Mouse (Mus musculus) CH12.LX (cell line): ENCODE measurements around the gene Ccdc62. TPM values are rescaled to one million over a fixed set of nuclear protein-coding genes. Genes with fewer than 3 reads are reported as not detected.

Experiments
- DNase-seq: peaks from one replicate; pipeline ENCODE4 v3.0.0-alpha.2; 2013; ENCODE audit errors: extremely low read depth
- H3K27ac ChIP-seq: 2 replicates; pipeline ENCODE4 v1.5.1; 2012; ENCODE audit warnings: low read depth, mild to moderate bottlenecking, control low read depth, moderate library complexity; ENCODE audit not compliant: insufficient read depth
- H3K27me3 ChIP-seq: replicated peaks from 2 replicates; pipeline ENCODE3; 2012; ENCODE audit warnings: inconsistent platforms
- H3K36me3 ChIP-seq, 2 experiments: replicated peaks in 1 of 2; 2 replicates each; pipeline versions ENCODE3 to v1.6.1; 2012; ENCODE audit warnings: inconsistent platforms in 1 of 2, low read length in 1 of 2, mild to moderate bottlenecking in 1 of 2, mixed read lengths in 1 of 2, moderate library complexity in 1 of 2; ENCODE audit not compliant: control insufficient read depth in 1 of 2, insufficient read depth in 1 of 2
- H3K4me1 ChIP-seq, 2 experiments: 2 replicates each; pipeline ENCODE4 v1.6.1; 2012; ENCODE audit warnings: inconsistent platforms in 1 of 2, moderate library complexity in 1 of 2; ENCODE audit not compliant: insufficient read depth in 2 of 2, control insufficient read depth in 1 of 2
- H3K4me2 ChIP-seq: 2 replicates; pipeline ENCODE4 v1.6.1; 2012; ENCODE audit warnings: low read depth, mild to moderate bottlenecking, control low read depth; ENCODE audit not compliant: poor library complexity, insufficient read depth, severe bottlenecking
- H3K4me3 ChIP-seq, 3 experiments: fragments of 150-350 bp in 1 of 3; sonication (generic) in 1 of 3; replicated peaks in 1 of 3; 2 replicates each; pipeline versions ENCODE3 to v1.5.1; 2011 to 2012; ENCODE audit warnings: low read depth in 2 of 3, low read length in 2 of 3, mild to moderate bottlenecking in 2 of 3, moderate library complexity in 2 of 3, control low read depth in 1 of 3, improper control_type of control experiment in 1 of 3, inconsistent platforms in 1 of 3, mixed read lengths in 1 of 3; ENCODE audit not compliant: poor library complexity in 1 of 3
- H3K79me2 ChIP-seq: replicated peaks from 2 replicates; pipeline ENCODE4 v1.6.1; 2012; ENCODE audit warnings: mild to moderate bottlenecking, moderate library complexity; ENCODE audit not compliant: control insufficient read depth, poor library complexity, insufficient read depth, severe bottlenecking; ENCODE audit errors: extremely low read depth
- H3K9ac ChIP-seq: 2 replicates; pipeline ENCODE4 v1.6.1; 2012; ENCODE audit warnings: low read depth, mild to moderate bottlenecking, control low read depth, moderate library complexity; ENCODE audit not compliant: insufficient read depth
- H3K9me3 ChIP-seq: replicated peaks from 2 replicates; pipeline ENCODE3; 2012; ENCODE audit warnings: low read length, inconsistent platforms, mixed read lengths
- CHD1 ChIP-seq: IDR thresholded peaks from 2 replicates; pipeline ENCODE4 v1.6.1; 2012; ENCODE audit warnings: low read depth, low read length, improper control_type of control experiment, inconsistent platforms
- CTCF ChIP-seq, 2 experiments: IDR thresholded peaks in 1 of 2; conservative IDR thresholded peaks in 1 of 2; 2 replicates each; pipeline ENCODE4 v1.5.1; 2011 to 2012; ENCODE audit warnings: low read depth in 2 of 2, low read length in 2 of 2, improper control_type of control experiment in 1 of 2, inconsistent platforms in 1 of 2, mild to moderate bottlenecking in 1 of 2, moderate library complexity in 1 of 2
- HCFC1 ChIP-seq: IDR thresholded peaks from 2 replicates; pipeline ENCODE4 v1.6.1; 2012; ENCODE audit warnings: low read depth, mild to moderate bottlenecking, inconsistent platforms, low read length, improper control_type of control experiment
- JUND ChIP-seq: conservative IDR thresholded peaks from 2 replicates; pipeline ENCODE4 v1.6.1; 2011; ENCODE audit warnings: low read depth, low read length, improper control_type of control experiment
- KAT2A ChIP-seq: IDR thresholded peaks from 2 replicates; pipeline ENCODE4 v1.6.1; 2012; ENCODE audit warnings: low read length, improper control_type of control experiment, inconsistent platforms; ENCODE audit not compliant: insufficient replicate concordance
- MXI1 ChIP-seq: IDR thresholded peaks from 2 replicates; pipeline ENCODE4 v1.6.1; 2011; ENCODE audit warnings: mild to moderate bottlenecking, low read depth, low read length, improper control_type of control experiment
- NRF1 ChIP-seq: IDR thresholded peaks from 2 replicates; pipeline ENCODE4 v1.6.1; 2014; ENCODE audit warnings: low read depth, mild to moderate bottlenecking, inconsistent platforms, low read length, improper control_type of control experiment, moderate library complexity
- POLR2A ChIP-seq: IDR thresholded peaks from 2 replicates; pipeline ENCODE4 v1.6.1; 2011; ENCODE audit warnings: low read depth, mild to moderate bottlenecking, improper control_type of control experiment, low read length
- POLR2AphosphoS2 ChIP-seq: IDR thresholded peaks from 2 replicates; pipeline ENCODE4 v1.6.1; 2011; ENCODE audit warnings: low read depth, low read length, improper control_type of control experiment
- RAD21 ChIP-seq: IDR thresholded peaks from 2 replicates; pipeline ENCODE4 v1.6.1; 2011; ENCODE audit warnings: low read depth, mild to moderate bottlenecking, low read length, improper control_type of control experiment, moderate library complexity
- SIN3A ChIP-seq: IDR thresholded peaks from 2 replicates; pipeline ENCODE4 v1.6.1; 2012; ENCODE audit warnings: low read length, improper control_type of control experiment, inconsistent platforms
- SMC3 ChIP-seq: IDR thresholded peaks from 2 replicates; pipeline ENCODE4 v1.6.1; 2011; ENCODE audit warnings: low read depth, low read length, improper control_type of control experiment
- TBP ChIP-seq: conservative IDR thresholded peaks from 2 replicates; pipeline ENCODE4 v1.6.1; 2011; ENCODE audit warnings: low read depth, low read length, improper control_type of control experiment
- TCF12 ChIP-seq: IDR thresholded peaks from 2 replicates; pipeline ENCODE4 v1.6.1; 2014; ENCODE audit warnings: low read depth, mild to moderate bottlenecking, inconsistent platforms, low read length, improper control_type of control experiment
- UBTF ChIP-seq: IDR thresholded peaks from 2 replicates; pipeline ENCODE4 v1.6.1; 2012; ENCODE audit warnings: low read depth, mild to moderate bottlenecking, inconsistent platforms, low read length, improper control_type of control experiment, moderate library complexity
- USF2 ChIP-seq: conservative IDR thresholded peaks from 2 replicates; pipeline ENCODE4 v1.6.1; 2011; ENCODE audit warnings: low read depth, low read length, improper control_type of control experiment
- ZC3H11A ChIP-seq: IDR thresholded peaks from 2 replicates; pipeline ENCODE4 v1.6.1; 2012; ENCODE audit warnings: low read depth, mild to moderate bottlenecking, inconsistent platforms, low read length, improper control_type of control experiment
- dilution Hi-C: fragments of 300-500 bp; cut with MboI; formaldehyde crosslinking; loops from 2 replicates; pipeline ENCODE4 v1.14.3; 2020; ENCODE audit warnings: low sequenced_read_pairs; ENCODE audit not compliant: extremely low pct_unique_long_range_greater_than_20kb, extremely low pct_ligation_motif_present
- in situ Hi-C: fragments of 300-500 bp; cut with MboI; formaldehyde crosslinking; loops from 3 replicates; pipeline ENCODE4 v1.14.3; 2019; ENCODE audit warnings: low sequenced_read_pairs, low pct_ligation_motif_present, low pct_unique_long_range_greater_than_20kb, mixed read lengths
- polyA plus RNA-seq: library from polyadenylated mRNA; unstranded; fragments of >175 nt; gene quantifications from 2 replicates; pipeline ENCODE4 v1.2.1, GENCODE M21; 2012; ENCODE audit warnings: low read depth; ENCODE audit not compliant: insufficient read length
- total RNA-seq, 2 experiments: library from RNA; depleted of rRNA; stranded (reverse); fragments of 300-350 nt in 1 of 2; fragments of >200 nt in 1 of 2; gene quantifications; 2 replicates each; pipeline ENCODE4 v1.2.3; 2012 to 2014

Gene Ccdc62
- total and polyA plus RNA-seq, 3 experiments, result 1.6 to 5.3 (median 2.0) TPM

DNA sequence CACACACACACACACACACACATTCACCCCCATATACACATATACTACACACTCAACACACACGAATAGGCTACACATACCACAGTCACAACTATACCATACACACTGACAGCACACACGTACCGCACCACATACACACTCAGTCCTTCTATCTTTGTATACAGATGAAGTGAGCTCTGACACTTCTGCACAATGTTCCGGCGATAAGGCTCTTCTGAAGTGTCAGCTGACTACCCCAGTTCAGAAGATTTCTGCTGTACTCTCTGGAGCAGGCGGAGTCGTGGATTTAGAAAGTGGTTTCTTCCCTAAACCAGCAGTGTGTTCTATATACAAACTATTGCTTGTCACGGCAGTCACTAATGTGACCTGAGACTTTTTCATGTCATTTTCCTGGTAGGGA lies 79.6 kb downstream of the Ccdc62 start:
- dilution Hi-C loops, result no loop called here
- H3K36me3 ChIP-seq, result peaks cover 42 to 57% of the 10 kb centered on the region in 2 experiments
- no peak for TF ChIP-seq USF2
- no peak for TF ChIP-seq SIN3A
- no peak for TF ChIP-seq HCFC1
- no peak for TF ChIP-seq CTCF (conservative IDR thresholded peaks at IDR 0.05 in 1 of 2, IDR thresholded peaks at IDR 0.05 in 1 of 2; ENCODE audit: low read depth in 2 of 2, low read length in 2 of 2)
- no peak for TF ChIP-seq SMC3
- TF ChIP-seq RAD21, result no peak
- no peak for TF ChIP-seq TBP
- no peak for TF ChIP-seq CHD1
- TF ChIP-seq NRF1, result no peak
- TF ChIP-seq, all 38 proteins: peak for 0
- no peak overlapping the region for H3K4me3 ChIP-seq
- H3K9me3 ChIP-seq, result no peaks in the 10 kb centered on the region
- H3K4me2 ChIP-seq, result no peak overlapping the region
- in situ Hi-C loops, result no loop called here
- peaks cover 28 to 67% of the 10 kb centered on the region in 2 experiments for H3K4me1 ChIP-seq
- peaks cover 8% of the 10 kb centered on the region for H3K79me2 ChIP-seq
- no peak for DNase-seq
- no peaks in the 10 kb centered on the region for H3K27me3 ChIP-seq
- no peak overlapping the region for H3K9ac ChIP-seq
- H3K27ac ChIP-seq, result no peak overlapping the region

GRCm38 (mm10) chr5:124010910-124011655 lies 80.6 kb downstream of the Ccdc62 start:
- no peaks in the 10 kb centered on the region for H3K27me3 ChIP-seq
- H3K27ac ChIP-seq, result no peak overlapping the region
- in situ Hi-C loops, result no loop called here
- dilution Hi-C loops, result no loop called here
- H3K4me1 ChIP-seq, result peaks cover 34 to 77% of the 10 kb centered on the region in 2 experiments
- H3K4me3 ChIP-seq, result no peak overlapping the region
- DNase-seq, result no peak
- peaks cover 33 to 47% of the 10 kb centered on the region in 2 experiments for H3K36me3 ChIP-seq
- TF ChIP-seq KAT2A, result no peak
- TF ChIP-seq POLR2AphosphoS2, result no peak
- TF ChIP-seq MXI1, result no peak
- TF ChIP-seq POLR2A, result no peak
- TF ChIP-seq USF2, result no peak
- no peak for TF ChIP-seq ZC3H11A
- TF ChIP-seq NRF1, result no peak
- TF ChIP-seq CTCF (conservative IDR thresholded peaks at IDR 0.05 in 1 of 2, IDR thresholded peaks at IDR 0.05 in 1 of 2; ENCODE audit: low read depth in 2 of 2, low read length in 2 of 2), result no peak
- TF ChIP-seq HCFC1, result no peak
- no peak for TF ChIP-seq UBTF
- no peak for TF ChIP-seq JUND
- no peak for TF ChIP-seq TCF12
- H3K9me3 ChIP-seq, result no peaks in the 10 kb centered on the region
- no peak overlapping the region for H3K4me2 ChIP-seq
- H3K79me2 ChIP-seq, result peaks cover 8% of the 10 kb centered on the region
- no peak overlapping the region for H3K9ac ChIP-seq
